Mouse (Mus musculus) mesoderm, embryonic 11.5 days (tissue): ENCODE data around the gene Btbd35f17.
"Not testable (repeated sequence)": the region's sequence is repeated elsewhere in the genome, so short reads cannot be mapped to it uniquely, and the experiment has no call there.

Experiments used
- DNase-seq: peaks from one replicate; pipeline ENCODE4 v3.0.0-alpha.2; 2012; ENCODE audit warnings: low read depth, low spot score

Gene Btbd35f17

DNA sequence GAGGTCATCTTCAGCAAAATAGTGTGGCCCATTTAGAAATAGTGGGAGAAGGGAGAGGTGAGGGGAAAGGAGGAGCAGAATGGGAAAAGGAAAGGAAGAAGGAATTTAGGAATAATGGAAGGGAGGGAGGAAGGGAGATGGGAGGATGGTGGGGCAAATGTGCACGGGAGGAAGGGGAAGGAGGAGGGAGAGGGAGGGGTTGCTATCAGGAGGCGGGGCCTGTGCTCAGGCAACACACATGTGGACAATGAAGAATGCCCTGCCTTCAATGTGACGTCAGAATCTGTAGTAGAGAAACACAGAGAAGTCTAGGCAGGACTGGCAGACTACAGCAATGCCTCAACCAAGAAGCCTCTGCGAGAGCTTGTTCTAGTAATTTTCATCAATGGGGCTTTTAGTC lies at the start of gene Btbd35f17:
TSS of gene Btbd35f17 (plus strand) at position 301 of the 400 bp plus-strand sequence.
- DNase-seq = not testable (repeated sequence)
